Mouse (Mus musculus) heart, postnatal 4 days (tissue): Measurements from ENCODE around the gene Usp3. TPM values are rescaled to one million over a fixed set of nuclear protein-coding genes. Genes with fewer than 3 reads are reported as not detected.

ENCODE experiments used
- DNase-seq: peaks from one replicate; pipeline ENCODE4 v3.0.0; 2021
- total RNA-seq, 2 experiments: library from RNA; stranded (reverse); gene quantifications; 2 replicates each; pipeline ENCODE4 v1.2.3; 2021

Usp3 gene
- total RNA-seq, 2 experiments from 2014 or later, result 45.8 to 48.5 TPM

GRCm38 (mm10) chr9:66571986-66572700 is 20.8 kb downstream of the Usp3 start:
- DNase-seq, result no peak

- no peak for DNase-seq
Observed at GRCm38 (mm10) chr9:66562215-66562614, 30.7 kb downstream of the Usp3 start.

- DNase-seq, result no peak
Observed at GRCm38 (mm10) chr9:66561496-66561895, 31.4 kb downstream of the Usp3 start.

GRCm38 (mm10) chr9:66560728-66561127 is 32.2 kb downstream of the Usp3 start:
- DNase-seq, result no peak

GRCm38 (mm10) chr9:66560295-66560694 is 32.6 kb downstream of the Usp3 start:
- DNase-seq, result peak; percentile 29

GRCm38 (mm10) chr9:66558971-66559370 is 34.0 kb downstream of the Usp3 start:
- DNase-seq, result no peak

GRCm38 (mm10) chr9:66542785-66543184 is 50.2 kb downstream of the Usp3 start:
- no peak for DNase-seq

GRCm38 (mm10) chr9:66521595-66521994 is 71.3 kb downstream of the Usp3 start:
- no peak for DNase-seq

- DNase-seq, result no peak
Observed at GRCm38 (mm10) chr9:66520299-66520698, 72.6 kb downstream of the Usp3 start.

GRCm38 (mm10) chr9:66518901-66519300 is 74.0 kb downstream of the Usp3 start:
- DNase-seq, result no peak

- DNase-seq, result no peak
Observed at GRCm38 (mm10) chr9:66518251-66518650, 74.7 kb downstream of the Usp3 start.

- no peak for DNase-seq
Observed at GRCm38 (mm10) chr9:66517746-66518145, 75.2 kb downstream of the Usp3 start.

- no peak for DNase-seq
Observed at GRCm38 (mm10) chr9:66516296-66516940, 76.5 kb downstream of the Usp3 start.

GRCm38 (mm10) chr9:66515680-66516210 is 77.2 kb downstream of the Usp3 start:
- no peak for DNase-seq

GRCm38 (mm10) chr9:66515115-66515514 is 77.8 kb downstream of the Usp3 start:
- DNase-seq, result no peak

- DNase-seq, result peak; percentile 76
Observed at GRCm38 (mm10) chr9:66514256-66514770, 78.6 kb downstream of the Usp3 start, which contains the start of gene Fbxl22. Gene Fbxl22 (minus strand): TSS chr9:66514593.

- peak; percentile 41 for DNase-seq
Observed at GRCm38 (mm10) chr9:66513661-66514255, 79.2 kb downstream of the Usp3 start.

GRCm38 (mm10) chr9:66513150-66513549 is 79.8 kb downstream of the Usp3 start:
- peak; percentile 36 for DNase-seq

GRCm38 (mm10) chr9:66512351-66512671 is 80.6 kb downstream of the Usp3 start:
- DNase-seq, result peak; percentile 89

GRCm38 (mm10) chr9:66511580-66512350 is 81.2 kb downstream of the Usp3 start:
- DNase-seq, result peak; percentile 92

GRCm38 (mm10) chr9:66510944-66511343 is 82.0 kb downstream of the Usp3 start:
- DNase-seq, result peak; percentile 39

GRCm38 (mm10) chr9:66510351-66510841 is 82.5 kb downstream of the Usp3 start:
- peak; percentile 48 for DNase-seq
